Mouse (Mus musculus) limb, embryonic 15.5 days (tissue): Measurements from ENCODE around the gene Pgap3. TPM values are rescaled to one million over a fixed set of nuclear protein-coding genes. Genes with fewer than 3 reads are reported as not detected.
"Not testable (repeated sequence)": the region's sequence is repeated elsewhere in the genome, so short reads cannot be mapped to it uniquely, and the experiment has no call there.

Source experiments
- ATAC-seq: fragments of 200-750 bp; cut with Nextera tagmentation; 2 replicates; pipeline ENCODE4 v1.8.0; 2017; ENCODE audit warnings: low read depth, moderate TSS enrichment; ENCODE audit not compliant: insufficient number of reproducible peaks, low FRiP score, low TSS enrichment
- H3K27ac ChIP-seq: fragments of 300-500 bp; sonication (generic); 2 replicates; pipeline ENCODE4 v1.5.1; 2015; ENCODE audit warnings: moderate library complexity, mild to moderate bottlenecking, inconsistent platforms
- H3K27me3 ChIP-seq: fragments of 300-500 bp; sonication (generic); 2 replicates; pipeline ENCODE4 v1.6.1; 2015; ENCODE audit warnings: inconsistent platforms
- H3K36me3 ChIP-seq: fragments of 300-500 bp; sonication (generic); 2 replicates; pipeline ENCODE4 v1.6.1; 2015; ENCODE audit warnings: inconsistent platforms
- H3K4me1 ChIP-seq: fragments of 300-500 bp; sonication (generic); 2 replicates; pipeline ENCODE4 v1.6.1; 2015; ENCODE audit warnings: inconsistent platforms
- H3K4me2 ChIP-seq: fragments of 300-500 bp; sonication (generic); 2 replicates; pipeline ENCODE4 v1.6.1; 2015; ENCODE audit warnings: mild to moderate bottlenecking, inconsistent platforms
- H3K4me3 ChIP-seq: fragments of 300-500 bp; sonication (generic); 2 replicates; pipeline ENCODE4 v1.5.1; 2015; ENCODE audit warnings: mild to moderate bottlenecking, inconsistent platforms
- H3K9ac ChIP-seq: fragments of 300-500 bp; sonication (generic); 2 replicates; pipeline ENCODE4 v1.6.1; 2015; ENCODE audit warnings: inconsistent platforms
- H3K9me3 ChIP-seq: fragments of 300-500 bp; sonication (generic); 2 replicates; pipeline ENCODE4 v1.6.1; 2016; ENCODE audit warnings: inconsistent platforms
- WGBS: fragments of 180-500 bp; shearing (Covaris S2); methylation state at CpG from one replicate; pipeline ENCODE4 v1.1.7; 2015; 5-methylcytosine and 5-hydroxymethylcytosine counted together
- polyA plus RNA-seq: library from polyadenylated mRNA; unstranded; fragments of >200 nt; fragmentation: Nextera tagmentation; extraction: Ambion mirVana; gene quantifications from 2 replicates; pipeline ENCODE4 v1.2.1, GENCODE M21; 2015

Pgap3 gene
- polyA plus RNA-seq, 1 experiment from 2014 or later = 12.6 TPM

DNA sequence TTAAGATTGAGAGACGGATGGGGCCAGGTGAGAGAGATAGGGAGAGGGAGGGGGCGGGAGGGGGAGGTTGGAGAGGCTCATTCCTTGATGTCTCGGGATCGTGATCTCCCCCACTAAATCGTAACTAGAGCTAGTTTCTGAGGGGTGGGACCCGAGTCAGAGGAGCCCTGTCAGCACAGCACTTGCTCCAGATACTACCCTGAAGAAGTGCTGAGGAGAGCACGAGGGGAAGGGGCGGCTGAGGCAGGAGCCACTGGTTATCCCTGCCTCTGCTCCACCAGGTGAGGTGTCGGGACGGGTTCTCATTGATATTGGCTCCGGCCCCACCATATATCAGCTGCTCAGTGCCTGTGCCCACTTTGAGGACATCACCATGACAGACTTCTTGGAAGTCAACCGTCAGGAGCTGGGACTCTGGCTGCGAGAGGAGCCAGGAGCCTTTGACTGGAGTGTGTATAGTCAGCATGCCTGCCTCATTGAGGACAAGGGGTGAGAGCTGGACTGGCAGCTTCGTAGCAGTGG is 13.2 kb downstream of the Pgap3 start:
- no peak overlapping the region for H3K4me3 ChIP-seq
- no peak overlapping the region for H3K4me2 ChIP-seq
- no peak for ATAC-seq
- no peaks in the 10 kb centered on the region for H3K9me3 ChIP-seq
- peaks cover 84% of the 10 kb centered on the region for H3K27me3 ChIP-seq
- peaks cover 16% of the 10 kb centered on the region for H3K4me1 ChIP-seq
- H3K9ac ChIP-seq = no peak overlapping the region
- WGBS = 44% methylated on average over 14 of the region's 14 CpGs
- H3K27ac ChIP-seq = no peak overlapping the region
- no peaks in the 10 kb centered on the region for H3K36me3 ChIP-seq

DNA sequence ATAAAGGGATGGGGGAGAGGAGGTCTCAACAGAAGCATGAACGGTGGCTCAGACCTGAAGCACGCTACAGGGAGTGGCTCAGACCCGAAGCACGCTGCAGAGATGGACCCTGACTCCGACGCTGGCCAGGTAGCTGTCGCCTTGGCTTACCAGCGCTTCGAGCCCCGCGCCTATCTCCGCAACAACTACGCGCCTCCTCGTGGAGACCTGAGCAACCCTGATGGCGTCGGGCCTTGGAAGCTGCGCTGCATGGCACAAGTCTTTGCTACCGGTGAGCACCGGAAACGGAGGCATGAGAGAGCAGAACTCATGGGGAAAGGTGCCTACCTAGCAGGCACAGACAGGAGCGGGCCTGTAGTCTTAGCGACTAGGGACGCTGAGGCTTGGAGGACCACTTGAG is 13.7 kb downstream of the Pgap3 start:
- Histone ChIP-seq H3K9ac (no peak overlapping the region), H3K36me3 (peaks cover 3% of the 10 kb centered on the region; the same call in 1 of the 2 replicates), H3K4me1 (peaks cover 14% of the 10 kb centered on the region), H3K4me2 (0 out of 2 replicates have a peak overlapping the region, but pooled peaks have one; percentile 10), H3K9me3 (no peaks in the 10 kb centered on the region), H3K4me3 (0 out of 2 replicates have a peak overlapping the region, but pooled peaks have one; percentile 2), H3K27ac (no peak overlapping the region), H3K27me3 (peaks cover 80% of the 10 kb centered on the region)
- no peak for ATAC-seq
- 11% methylated on average over 24 of the region's 24 CpGs for WGBS

DNA sequence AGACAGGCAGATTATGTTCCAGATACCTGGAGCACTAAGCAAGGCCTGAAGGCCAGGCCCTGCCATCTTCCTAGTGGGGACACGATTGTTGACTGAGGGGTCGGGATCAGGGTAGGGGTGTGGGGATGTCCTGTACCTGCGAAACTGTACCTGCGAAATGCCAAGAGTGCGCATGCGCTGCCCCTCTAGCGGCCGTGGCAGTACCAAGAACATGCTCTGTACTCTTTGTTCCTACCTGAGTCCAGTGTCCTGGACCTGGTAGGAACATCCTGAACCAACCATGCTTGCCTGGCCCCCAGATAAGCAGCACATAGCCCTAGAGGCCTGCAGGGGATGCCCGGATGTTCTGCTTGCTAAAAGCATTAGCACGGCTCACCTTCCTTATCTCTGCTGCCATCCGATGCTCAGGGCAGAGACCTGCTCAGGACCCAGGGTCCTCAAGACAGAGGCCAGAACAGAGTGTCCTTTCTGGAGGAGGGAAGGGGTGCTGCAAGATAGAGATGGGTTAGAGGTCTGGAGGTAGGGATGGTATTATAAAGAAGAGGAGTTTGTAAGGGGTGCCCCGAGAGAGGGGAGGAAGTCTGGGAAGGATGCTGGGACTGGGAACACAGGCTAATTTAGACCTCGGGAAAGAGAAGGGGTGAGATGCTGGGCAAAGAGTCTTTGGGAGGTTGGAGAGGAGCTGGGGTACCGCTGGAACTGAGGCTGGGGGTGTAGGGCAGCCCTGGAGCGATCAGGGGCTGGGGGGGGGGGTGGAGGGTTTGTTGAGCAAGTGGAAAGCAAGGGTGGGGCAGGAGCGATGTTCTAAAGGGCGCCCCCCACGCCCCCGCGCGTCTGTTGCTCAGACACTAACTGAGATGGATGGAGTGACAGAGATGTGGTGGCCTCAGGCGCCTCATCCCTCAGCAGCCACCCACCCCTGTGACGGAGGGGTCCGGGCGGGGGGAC is 14.4 kb downstream of the Pgap3 start, which contains the start of gene Pnmt:
TSS of gene Pnmt (plus strand) at position 813 of the 948 bp plus-strand sequence.
- H3K4me2 ChIP-seq = 0 out of 2 replicates have a peak within 1 kb of the TSS, but pooled peaks have one; percentile 10
- H3K27me3 ChIP-seq = peaks cover 74% of the 10 kb centered on the region
- H3K4me1 ChIP-seq = peaks cover 13% of the 10 kb centered on the region
- no peak within 1 kb of the TSS for H3K9ac ChIP-seq
- H3K27ac ChIP-seq = no peak within 1 kb of the TSS
- WGBS = 44% methylated on average over 23 of the region's 25 CpGs
- peaks cover 6% of the 10 kb centered on the region for H3K36me3 ChIP-seq
- no peak for ATAC-seq
- 0 out of 2 replicates have a peak within 1 kb of the TSS, but pooled peaks have one; percentile 2 for H3K4me3 ChIP-seq
- no peaks in the 10 kb centered on the region for H3K9me3 ChIP-seq

DNA sequence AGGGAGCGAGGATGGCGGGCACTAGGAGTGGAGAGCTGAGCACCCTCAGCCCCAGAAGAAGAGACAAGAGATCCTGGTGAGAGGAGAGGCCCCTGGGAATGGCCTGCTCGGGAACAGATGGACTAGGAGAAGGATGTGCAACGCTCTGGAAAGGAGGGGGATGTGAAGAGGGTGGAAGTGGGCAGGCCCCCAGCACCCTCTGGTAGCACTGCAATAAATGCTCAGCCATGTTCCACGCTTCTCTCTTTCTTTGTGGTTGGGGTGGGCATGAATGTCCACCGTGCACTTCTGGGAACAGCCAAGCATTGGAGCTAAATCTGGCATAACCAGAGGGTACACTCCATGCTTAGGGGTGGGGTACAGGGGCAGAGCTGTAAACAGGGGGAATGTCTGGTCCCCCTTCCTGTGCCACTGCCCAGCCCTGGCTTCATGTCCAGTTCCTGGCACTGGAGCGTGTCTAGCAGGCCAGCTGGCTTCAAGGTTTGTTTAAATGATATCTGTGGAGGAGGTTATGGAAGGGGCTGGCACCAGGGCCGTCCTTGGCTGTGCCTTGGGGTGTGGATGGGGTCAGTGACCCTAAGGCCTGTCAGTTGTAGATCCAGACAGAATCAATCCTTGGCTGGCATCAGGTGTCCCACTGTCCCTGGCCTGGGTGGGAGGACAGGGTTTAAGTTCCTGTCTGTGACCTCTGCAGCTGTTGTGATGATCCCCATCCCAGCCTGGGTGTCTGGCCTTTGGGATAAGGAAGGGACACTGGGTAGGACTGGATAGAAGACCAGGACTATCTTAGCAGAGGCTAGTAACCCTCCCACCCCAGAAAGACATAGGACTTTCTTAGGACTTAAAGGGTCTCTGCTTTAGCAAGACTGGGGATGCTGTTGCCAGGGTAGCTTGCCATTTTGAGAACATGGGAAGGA is 15.3 kb downstream of the Pgap3 start:
- H3K27me3 ChIP-seq = peaks cover 64% of the 10 kb centered on the region

DNA sequence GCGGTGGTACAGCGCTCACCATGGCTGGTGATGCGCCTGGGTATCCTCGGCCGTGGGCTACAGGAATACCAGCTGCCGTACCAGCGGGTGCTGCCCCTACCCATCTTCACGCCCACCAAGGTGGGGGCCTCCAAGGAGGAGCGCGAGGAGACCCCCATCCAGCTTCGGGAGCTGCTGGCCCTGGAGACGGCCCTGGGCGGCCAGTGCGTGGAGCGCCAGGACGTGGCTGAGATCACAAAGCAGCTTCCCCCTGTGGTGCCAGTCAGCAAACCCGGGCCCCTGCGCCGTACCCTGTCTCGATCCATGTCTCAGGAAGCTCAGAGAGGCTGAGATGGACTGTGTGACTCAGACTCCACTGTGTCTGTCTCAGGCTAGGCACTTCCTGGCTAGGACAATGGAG is 16.1 kb downstream of the Pgap3 start:
- ATAC-seq = no peak
- no peak overlapping the region for H3K27ac ChIP-seq
- H3K4me3 ChIP-seq = no peak overlapping the region
- H3K36me3 ChIP-seq = peaks cover 23% of the 10 kb centered on the region
- H3K4me1 ChIP-seq = peaks cover 11% of the 10 kb centered on the region; the same call in 1 of the 2 replicates
- no peak overlapping the region for H3K9ac ChIP-seq
- 73% methylated on average over 20 of the region's 20 CpGs for WGBS
- no peak overlapping the region for H3K4me2 ChIP-seq
- H3K9me3 ChIP-seq = no peaks in the 10 kb centered on the region
- H3K27me3 ChIP-seq = peaks cover 61% of the 10 kb centered on the region

More for the DNA sequence above, 15.3 kb downstream of the Pgap3 start:
- H3K36me3 ChIP-seq = peaks cover 15% of the 10 kb centered on the region
- no peak overlapping the region for H3K4me3 ChIP-seq
- ATAC-seq = no peak
- WGBS = 66% methylated on average over 8 of the region's 8 CpGs
- no peaks in the 10 kb centered on the region for H3K9me3 ChIP-seq
- H3K4me2 ChIP-seq = 0 out of 2 replicates have a peak overlapping the region, but pooled peaks have one; percentile 7
- H3K27ac ChIP-seq = no peak overlapping the region
- H3K4me1 ChIP-seq = peaks cover 13% of the 10 kb centered on the region
- H3K9ac ChIP-seq = no peak overlapping the region

DNA sequence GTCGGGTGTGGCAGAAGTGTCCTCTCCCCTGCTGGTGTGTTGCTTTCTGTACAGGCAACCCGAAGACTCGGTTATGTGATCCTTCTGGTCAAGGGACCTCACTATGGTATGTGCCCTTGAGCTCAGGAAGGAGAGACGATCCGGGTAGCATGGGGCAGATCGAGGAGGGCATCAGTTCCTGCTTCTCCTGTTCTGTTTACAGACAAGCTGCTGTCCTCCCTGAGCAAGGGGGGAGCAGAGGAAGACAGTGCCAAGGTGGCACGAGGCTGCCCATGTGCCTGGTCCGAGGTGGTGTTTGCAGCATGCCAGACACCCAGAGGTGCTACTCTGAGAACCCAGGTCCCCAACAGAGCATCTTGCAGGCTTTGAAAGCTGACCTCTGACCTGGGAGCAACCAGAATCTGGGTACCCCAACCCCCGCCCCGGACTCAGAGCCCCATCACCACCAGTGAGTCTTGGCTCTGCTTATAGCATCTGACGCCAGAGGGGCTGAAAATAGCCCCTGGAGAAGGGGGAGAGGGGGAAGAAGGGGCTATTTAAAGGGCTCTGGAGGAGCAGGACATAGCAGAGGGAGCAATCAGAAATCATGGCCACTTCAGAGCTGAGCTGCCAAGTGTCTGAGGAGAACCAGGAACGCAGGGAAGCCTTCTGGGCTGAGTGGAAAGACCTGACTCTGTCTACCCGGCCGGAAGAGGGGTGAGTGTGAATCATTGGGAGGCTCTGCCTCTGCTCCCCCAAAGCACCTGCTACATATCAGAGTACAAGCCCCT is 16.8 kb downstream of the Pgap3 start, which contains the start of gene Tcap:
TSS of gene Tcap (plus strand) at position 551 of the 770 bp plus-strand sequence.
- no peaks in the 10 kb centered on the region for H3K9me3 ChIP-seq
- H3K4me2 ChIP-seq = 0 out of 2 replicates have a peak within 1 kb of the TSS, but pooled peaks have one; percentile 7
- no peak within 1 kb of the TSS for H3K4me3 ChIP-seq
- H3K27ac ChIP-seq = no peak within 1 kb of the TSS
- WGBS = 51% methylated on average over 14 of the region's 14 CpGs
- H3K9ac ChIP-seq = no peak within 1 kb of the TSS
- H3K36me3 ChIP-seq = peaks cover 31% of the 10 kb centered on the region
- no peak for ATAC-seq
- peaks cover 54% of the 10 kb centered on the region for H3K27me3 ChIP-seq
- H3K4me1 ChIP-seq = peaks cover 8% of the 10 kb centered on the region; the same call in 1 of the 2 replicates

DNA sequence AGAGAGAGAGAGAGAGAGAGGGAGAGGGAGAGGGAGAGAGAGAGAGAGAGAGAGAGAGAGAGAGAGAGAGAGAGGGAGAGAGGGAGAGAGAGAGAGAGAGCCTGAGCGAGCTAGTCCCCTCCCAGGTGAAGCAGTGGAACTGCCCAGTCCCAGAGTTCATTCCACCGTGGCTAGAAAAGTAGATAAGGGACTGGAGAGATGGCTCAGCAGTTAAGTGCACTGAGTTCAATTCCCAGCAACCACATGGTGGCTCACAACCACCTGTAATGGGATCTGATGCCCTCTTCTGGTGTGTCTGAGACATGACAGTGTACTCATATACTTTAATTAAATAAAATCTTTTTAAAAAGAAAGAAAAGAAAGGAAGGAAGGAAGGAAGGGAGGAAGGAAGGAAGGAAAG is 17.9 kb downstream of the Pgap3 start:
- ATAC-seq, H3K9me3 ChIP-seq, H3K4me3 ChIP-seq, H3K4me2 ChIP-seq, H3K27ac ChIP-seq, H3K9ac ChIP-seq, H3K4me1 ChIP-seq: not testable (repeated sequence)
- Histone ChIP-seq H3K36me3 (peaks cover 41% of the 10 kb centered on the region), H3K27me3 (peaks cover 43% of the 10 kb centered on the region)
- WGBS = 44% methylated on average over 2 of the region's 2 CpGs

DNA sequence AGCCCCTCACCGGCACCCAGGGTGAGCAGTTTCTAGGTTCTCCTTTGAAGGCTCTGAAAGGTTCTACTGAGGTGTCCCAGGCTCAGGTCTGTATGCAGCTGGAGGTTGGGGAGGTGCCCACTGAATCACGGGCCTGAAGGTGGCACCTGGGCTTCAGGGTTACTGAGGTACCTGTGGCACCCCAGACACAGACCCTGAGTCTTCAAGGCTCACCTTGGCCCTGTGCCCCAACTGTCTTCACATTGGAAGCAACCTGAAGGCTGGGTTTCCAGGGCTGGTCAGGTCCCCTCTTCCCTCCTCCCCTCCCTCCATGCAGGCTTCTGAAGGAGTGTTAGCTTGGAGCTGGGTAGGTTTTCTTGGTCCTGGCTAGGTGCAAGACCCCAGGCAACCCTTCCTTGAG is 18.6 kb downstream of the Pgap3 start:
- no peak overlapping the region for H3K27ac ChIP-seq

DNA sequence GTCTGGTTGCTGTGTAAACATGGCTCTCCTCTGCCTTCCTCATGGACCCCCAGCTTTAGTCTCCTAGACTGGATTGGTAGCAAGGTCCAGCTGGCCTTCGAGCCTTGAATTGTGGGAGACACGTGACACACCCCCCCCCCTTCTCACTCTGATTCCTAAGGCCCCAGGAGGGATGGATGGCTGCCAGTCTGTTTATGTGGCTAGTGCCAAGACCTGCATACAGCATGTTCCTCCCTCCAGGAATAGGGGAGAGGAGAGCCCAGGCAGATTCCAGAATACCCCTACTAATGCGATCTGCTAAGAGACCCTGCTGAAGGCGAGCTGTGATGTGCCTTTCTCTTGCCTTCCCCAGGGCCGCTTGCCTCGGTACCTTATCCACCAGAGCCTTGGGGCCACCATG is 20.2 kb downstream of the Pgap3 start:
- H3K36me3 ChIP-seq = peaks cover 64% of the 10 kb centered on the region
- ATAC-seq = no peak

More for the DNA sequence above, 18.6 kb downstream of the Pgap3 start:
- Histone ChIP-seq H3K27me3 (peaks cover 36% of the 10 kb centered on the region), H3K4me3 (no peak overlapping the region), H3K4me1 (peaks cover 4% of the 10 kb centered on the region; the same call in 1 of the 2 replicates), H3K9ac (no peak overlapping the region), H3K4me2 (no peak overlapping the region), H3K36me3 (peaks cover 49% of the 10 kb centered on the region), H3K9me3 (no peaks in the 10 kb centered on the region)
- WGBS = 86% methylated on average over 2 of the region's 2 CpGs
- ATAC-seq = no peak

DNA sequence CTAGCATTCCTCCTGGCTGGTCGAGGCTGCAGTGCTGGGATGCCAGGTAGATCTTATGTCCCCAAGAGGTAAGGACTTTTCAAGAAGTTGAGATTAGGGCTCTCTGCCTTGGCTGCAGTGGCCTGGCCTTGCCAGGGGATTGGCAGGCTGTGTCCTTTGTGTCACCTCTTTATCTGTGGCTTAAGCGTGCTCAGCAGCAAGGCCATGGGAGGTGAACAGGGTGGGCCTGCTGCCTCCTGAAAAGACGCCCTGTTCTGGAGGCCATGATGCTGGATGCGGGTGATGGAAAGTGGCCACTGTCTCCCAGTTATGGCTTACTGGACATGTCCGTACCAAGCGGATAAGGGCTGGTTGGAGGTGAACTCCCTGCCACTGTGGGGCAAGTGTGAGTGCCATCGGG is 20.9 kb downstream of the Pgap3 start:
- 93% methylated on average over 7 of the region's 7 CpGs for WGBS
- H3K4me2 ChIP-seq = no peak overlapping the region
- peaks cover 13% of the 10 kb centered on the region for H3K27me3 ChIP-seq
- peaks cover 71% of the 10 kb centered on the region for H3K36me3 ChIP-seq
- no peak for ATAC-seq
- no peak overlapping the region for H3K9ac ChIP-seq
- H3K4me3 ChIP-seq = no peak overlapping the region
- H3K27ac ChIP-seq = no peak overlapping the region
- no peaks in the 10 kb centered on the region for H3K9me3 ChIP-seq
- H3K4me1 ChIP-seq = no peaks in the 10 kb centered on the region

More for the DNA sequence above, 20.2 kb downstream of the Pgap3 start:
- peaks cover 20% of the 10 kb centered on the region for H3K27me3 ChIP-seq
- H3K4me2 ChIP-seq = no peak overlapping the region
- H3K4me1 ChIP-seq = no peaks in the 10 kb centered on the region
- no peaks in the 10 kb centered on the region for H3K9me3 ChIP-seq
- H3K27ac ChIP-seq = no peak overlapping the region
- no peak overlapping the region for H3K9ac ChIP-seq
- WGBS = 82% methylated on average over 6 of the region's 6 CpGs
- H3K4me3 ChIP-seq = no peak overlapping the region
